Mouse (Mus musculus): Measurements from ENCODE around the gene Lypla2.

Gene Lypla2

GRCm38 (mm10) chr4:135920304-135921241, 51.9 kb downstream of the Lypla2 start, which contains the start of gene Fuca1:
Fuca1 (plus strand) TSS chr4:135920735.
- peak; percentile 97 for DNase-seq

GRCm38 (mm10) chr4:135919280-135919639, 53.2 kb downstream of the Lypla2 start:
- no peak for DNase-seq

GRCm38 (mm10) chr4:135918635-135919279, 53.7 kb downstream of the Lypla2 start:
- no peak for DNase-seq

All from cerebellum, adult 9-10 months (tissue).